Mouse (Mus musculus): ENCODE data around the gene Duox1. TPM values are rescaled to one million over a fixed set of nuclear protein-coding genes. Genes with fewer than 3 reads are reported as not detected.

Duox1 gene
- polyA plus RNA-seq, 1 experiment from 2014 or later: 0.10 TPM

DNA sequence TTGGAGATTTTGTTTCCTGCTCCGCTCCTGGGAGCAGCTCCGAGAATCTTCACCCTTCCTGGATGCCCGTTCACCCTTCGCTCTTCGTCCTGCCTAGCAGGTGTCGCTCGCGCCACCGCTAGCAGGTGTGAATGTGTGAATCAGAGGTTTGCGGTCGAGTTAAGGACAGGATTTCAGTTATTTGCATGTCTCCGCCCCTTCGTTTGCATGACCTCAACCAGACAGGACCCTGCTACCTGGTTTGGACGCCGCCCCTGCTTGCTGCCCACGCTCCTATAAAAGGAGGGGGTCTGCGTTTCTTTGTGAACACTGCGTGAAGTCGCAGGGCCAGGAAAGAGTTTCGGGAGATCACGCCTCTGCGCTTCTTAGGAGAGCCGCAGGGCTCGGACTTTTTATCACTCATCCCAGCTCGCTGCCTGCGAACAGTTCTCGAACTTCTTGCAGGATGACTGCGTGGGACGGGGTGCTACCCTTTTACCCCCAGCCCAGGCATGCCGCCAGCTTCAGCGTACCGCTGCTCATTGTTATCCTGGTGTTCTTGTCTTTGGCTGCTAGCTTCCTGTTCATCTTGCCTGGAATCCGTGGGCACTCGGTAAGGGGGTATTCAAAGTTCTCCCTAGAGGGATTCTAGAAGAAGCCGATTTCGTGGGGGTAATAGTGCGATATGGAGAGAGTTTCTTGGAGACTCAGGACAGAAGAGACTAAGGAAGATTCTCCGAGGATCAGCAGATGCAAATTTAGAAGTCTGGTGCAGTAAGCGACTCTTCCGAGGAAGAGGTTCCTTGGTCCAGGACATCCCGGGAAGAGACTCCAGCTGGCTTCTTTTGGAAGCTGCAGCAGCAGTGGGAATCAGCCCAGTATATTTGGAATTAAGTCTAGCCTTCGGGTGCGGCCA is 16.6 kb upstream of the Duox1 start, which contains the start of gene Duoxa2:
TSS of gene Duoxa2 (plus strand) at position 305 of the 895 bp plus-strand sequence.
- H3K4me1 ChIP-seq (replicated peaks; ENCODE audit: control insufficient read depth, insufficient read depth, low read length): peaks cover 2% of the 10 kb centered on the region; the same call in 1 of the 2 replicates
- DNase-seq (ENCODE audit: low spot score) (no peak), ATAC-seq (replicated peaks; ENCODE audit: low FRiP score) (no peak)
- no peaks in the 10 kb centered on the region for H3K36me3 ChIP-seq (ENCODE audit: control insufficient read depth, insufficient read depth, low read length)
- no peak within 1 kb of the TSS for H3K9ac ChIP-seq (ENCODE audit: low read depth, low read length)
- no peak within 1 kb of the TSS for H3K27ac ChIP-seq (ENCODE audit: low read depth, low read length)
- peaks cover 90% of the 10 kb centered on the region for H3K27me3 ChIP-seq (replicated peaks; ENCODE audit: control insufficient read depth, insufficient read depth, low read length)
- peak within 1 kb of the TSS; percentile 46 for H3K4me2 ChIP-seq
- WGBS: 2% methylated on average over 43 of the region's 43 CpGs
- H3K4me3 ChIP-seq (ENCODE audit: low read depth, low read length): peak within 1 kb of the TSS; percentile 8
- H3K9me3 ChIP-seq (ENCODE audit: control insufficient read depth, low read length): no peaks in the 10 kb centered on the region

DNA sequence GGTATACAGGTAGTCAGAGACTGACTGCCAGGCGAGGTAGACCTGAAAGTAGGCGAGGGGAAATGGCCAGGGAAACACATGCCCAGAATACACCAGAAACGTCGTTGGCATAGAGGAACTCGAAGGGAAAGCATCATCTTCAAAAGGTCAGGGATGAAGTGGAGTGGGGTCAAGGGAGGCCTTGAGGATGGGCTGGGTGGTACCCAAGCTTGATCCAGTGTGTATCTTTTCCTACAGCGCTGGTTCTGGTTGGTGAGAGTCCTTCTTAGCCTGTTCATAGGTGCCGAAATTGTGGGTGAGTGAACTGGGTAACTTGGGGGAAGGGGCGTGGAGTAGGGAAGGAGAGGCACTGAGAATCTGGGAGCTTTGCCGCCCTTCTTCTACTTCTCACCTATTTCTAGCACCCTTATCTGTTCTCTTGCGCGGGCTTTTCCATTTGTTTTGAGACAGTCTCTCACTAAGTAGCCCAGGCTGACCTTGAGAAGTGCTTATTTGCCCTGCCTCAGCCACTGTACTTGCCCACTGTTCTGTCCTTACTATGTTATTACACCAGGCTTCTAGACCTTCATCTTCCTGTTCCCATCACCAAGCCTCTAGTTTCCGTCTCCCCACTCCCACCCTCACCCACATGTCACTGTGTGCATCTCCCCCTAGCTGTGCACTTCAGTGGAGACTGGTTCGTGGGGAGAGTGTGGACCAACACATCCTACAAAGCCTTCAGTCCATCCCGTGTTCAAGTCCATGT is 15.4 kb upstream of the Duox1 start:
- H3K4me1 ChIP-seq (replicated peaks; ENCODE audit: control insufficient read depth, insufficient read depth, low read length): peaks cover 2% of the 10 kb centered on the region; the same call in 1 of the 2 replicates
- no peak overlapping the region for H3K4me3 ChIP-seq (ENCODE audit: low read depth, low read length)
- DNase-seq (ENCODE audit: low spot score) (no peak), ATAC-seq (replicated peaks; ENCODE audit: low FRiP score) (no peak)
- WGBS: 11% methylated on average over 14 of the region's 14 CpGs
- H3K36me3 ChIP-seq (ENCODE audit: control insufficient read depth, insufficient read depth, low read length): no peaks in the 10 kb centered on the region
- H3K27me3 ChIP-seq (replicated peaks; ENCODE audit: control insufficient read depth, insufficient read depth, low read length): peaks cover 89% of the 10 kb centered on the region
- no peak overlapping the region for H3K9ac ChIP-seq (ENCODE audit: low read depth, low read length)
- H3K9me3 ChIP-seq (ENCODE audit: control insufficient read depth, low read length): no peaks in the 10 kb centered on the region
- H3K4me2 ChIP-seq: no peak overlapping the region
- no peak overlapping the region for H3K27ac ChIP-seq (ENCODE audit: low read depth, low read length)

DNA sequence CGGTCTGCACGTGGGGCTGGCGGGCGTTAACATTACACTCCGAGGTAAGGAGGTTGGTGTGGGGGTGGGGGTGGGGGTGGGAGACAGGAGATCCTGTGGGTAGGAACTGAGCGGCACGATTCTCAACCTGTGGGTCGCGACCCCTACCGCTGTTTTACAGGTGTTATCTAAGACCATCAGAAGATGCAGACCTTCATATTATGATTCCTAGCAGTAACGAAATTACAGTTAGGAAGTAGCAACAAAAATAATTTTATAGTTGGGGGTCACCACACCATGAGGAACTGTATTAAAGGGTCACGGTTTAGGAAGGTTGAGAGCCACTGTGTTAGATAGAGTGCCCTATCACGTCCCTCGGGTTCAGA is 14.8 kb upstream of the Duox1 start:
- H3K9ac ChIP-seq (ENCODE audit: low read depth, low read length): no peak overlapping the region
- peaks cover 2% of the 10 kb centered on the region; the same call in 1 of the 2 replicates for H3K4me1 ChIP-seq (replicated peaks; ENCODE audit: control insufficient read depth, insufficient read depth, low read length)
- ATAC-seq (replicated peaks; ENCODE audit: low FRiP score) (no peak), DNase-seq (ENCODE audit: low spot score) (no peak)
- 5% methylated on average over 14 of the region's 14 CpGs for WGBS
- H3K4me2 ChIP-seq: no peak overlapping the region
- H3K4me3 ChIP-seq (ENCODE audit: low read depth, low read length): no peak overlapping the region
- peaks cover 88% of the 10 kb centered on the region for H3K27me3 ChIP-seq (replicated peaks; ENCODE audit: control insufficient read depth, insufficient read depth, low read length)
- H3K36me3 ChIP-seq (ENCODE audit: control insufficient read depth, insufficient read depth, low read length): no peaks in the 10 kb centered on the region
- H3K27ac ChIP-seq (ENCODE audit: low read depth, low read length): no peak overlapping the region
- H3K9me3 ChIP-seq (ENCODE audit: control insufficient read depth, low read length): no peaks in the 10 kb centered on the region

DNA sequence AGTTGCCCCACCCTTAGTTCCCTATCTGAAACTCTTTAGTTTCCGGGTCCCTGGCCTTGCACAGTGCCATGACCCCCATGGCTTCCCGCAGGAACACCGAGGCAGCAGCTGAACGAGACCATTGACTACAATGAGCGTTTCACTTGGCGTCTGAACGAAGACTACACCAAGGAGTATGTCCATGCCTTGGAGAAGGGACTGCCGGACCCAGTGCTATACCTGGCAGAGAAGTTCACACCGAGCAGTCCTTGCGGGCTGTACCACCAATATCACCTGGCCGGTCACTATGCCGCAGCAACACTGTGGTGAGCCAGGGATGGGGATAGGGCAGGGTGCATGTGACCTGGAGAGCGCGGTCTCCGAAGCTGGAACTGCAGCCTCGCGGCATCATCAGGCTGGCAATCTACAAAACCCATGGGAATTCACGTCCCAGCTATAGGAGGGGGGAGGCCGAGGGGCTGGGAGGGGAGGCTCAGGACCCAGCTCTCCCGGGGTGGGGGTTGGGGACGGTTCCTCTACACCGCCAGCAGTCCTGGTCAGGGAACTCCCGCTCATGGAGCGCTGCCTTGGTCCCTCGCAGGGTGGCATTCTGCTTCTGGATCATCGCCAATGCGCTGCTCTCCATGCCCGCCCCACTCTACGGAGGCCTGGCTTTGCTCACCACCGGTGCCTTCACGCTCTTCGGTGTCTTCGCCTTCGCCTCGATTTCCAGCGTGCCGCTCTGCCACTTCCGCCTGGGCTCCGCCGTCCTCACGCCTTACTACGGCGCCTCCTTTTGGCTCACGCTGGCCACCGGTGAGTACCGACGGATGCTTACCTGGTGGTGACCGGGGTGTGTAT is 14.2 kb upstream of the Duox1 start:
- DNase-seq (ENCODE audit: low spot score): peak; percentile 55
- 2% methylated on average over 48 of the region's 48 CpGs for WGBS
- no peak; the same call in 1 of the 2 replicates for ATAC-seq (replicated peaks; ENCODE audit: low FRiP score)
- H3K9ac ChIP-seq (ENCODE audit: low read depth, low read length): no peak overlapping the region
- peaks cover 88% of the 10 kb centered on the region for H3K27me3 ChIP-seq (replicated peaks; ENCODE audit: control insufficient read depth, insufficient read depth, low read length)
- no peak overlapping the region for H3K27ac ChIP-seq (ENCODE audit: low read depth, low read length)
- H3K4me1 ChIP-seq (replicated peaks; ENCODE audit: control insufficient read depth, insufficient read depth, low read length): peaks cover 2% of the 10 kb centered on the region; the same call in 1 of the 2 replicates
- peak overlapping the region; percentile 63 for H3K4me2 ChIP-seq
- peak overlapping the region; percentile 40 for H3K4me3 ChIP-seq (ENCODE audit: low read depth, low read length)
- no peaks in the 10 kb centered on the region for H3K36me3 ChIP-seq (ENCODE audit: control insufficient read depth, insufficient read depth, low read length)
- H3K9me3 ChIP-seq (ENCODE audit: control insufficient read depth, low read length): no peaks in the 10 kb centered on the region

DNA sequence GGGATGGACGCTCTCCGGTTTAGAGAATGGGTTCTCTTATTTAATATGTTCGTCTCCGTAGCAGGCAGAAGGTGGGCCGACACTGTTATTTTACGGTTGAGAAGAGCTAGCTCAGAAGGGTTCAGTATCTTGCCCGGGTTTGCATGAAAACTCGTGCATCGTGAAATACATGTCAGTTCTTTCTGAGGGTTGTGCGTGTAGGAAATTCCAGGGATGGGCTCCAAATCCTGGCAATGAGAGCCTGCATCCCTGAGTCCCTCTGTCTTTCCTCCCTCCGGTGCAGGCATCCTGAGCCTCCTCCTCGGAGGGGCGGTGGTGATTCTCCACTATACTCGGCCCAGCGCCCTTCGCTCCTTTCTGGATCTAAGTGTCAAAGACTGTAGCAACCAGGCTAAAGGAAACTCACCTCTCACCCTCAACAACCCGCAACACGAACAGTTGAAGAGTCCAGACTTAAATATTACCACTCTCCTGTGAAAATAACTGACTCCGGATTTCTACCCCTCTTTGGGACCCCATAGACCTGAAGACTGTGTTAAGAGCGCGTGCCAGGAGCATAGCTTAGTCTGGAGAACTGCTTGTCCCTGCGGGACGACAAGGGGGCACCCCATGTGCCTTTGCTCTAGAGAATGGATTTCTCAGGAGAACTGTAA is 13.4 kb upstream of the Duox1 start:
- peaks cover 88% of the 10 kb centered on the region for H3K27me3 ChIP-seq (replicated peaks; ENCODE audit: control insufficient read depth, insufficient read depth, low read length)
- H3K4me2 ChIP-seq: peak overlapping the region; percentile 63
- H3K4me3 ChIP-seq (ENCODE audit: low read depth, low read length): peak overlapping the region; percentile 40; the same call in 1 of the 2 replicates
- H3K27ac ChIP-seq (ENCODE audit: low read depth, low read length): no peak overlapping the region
- DNase-seq (ENCODE audit: low spot score) (no peak), ATAC-seq (replicated peaks; ENCODE audit: low FRiP score) (no peak; the same call in 1 of the 2 replicates)
- H3K9me3 ChIP-seq (ENCODE audit: control insufficient read depth, low read length): no peaks in the 10 kb centered on the region
- no peaks in the 10 kb centered on the region for H3K36me3 ChIP-seq (ENCODE audit: control insufficient read depth, insufficient read depth, low read length)
- no peak overlapping the region for H3K9ac ChIP-seq (ENCODE audit: low read depth, low read length)
- H3K4me1 ChIP-seq (replicated peaks; ENCODE audit: control insufficient read depth, insufficient read depth, low read length): peaks cover 2% of the 10 kb centered on the region; the same call in 1 of the 2 replicates
- 15% methylated on average over 23 of the region's 23 CpGs for WGBS

DNA sequence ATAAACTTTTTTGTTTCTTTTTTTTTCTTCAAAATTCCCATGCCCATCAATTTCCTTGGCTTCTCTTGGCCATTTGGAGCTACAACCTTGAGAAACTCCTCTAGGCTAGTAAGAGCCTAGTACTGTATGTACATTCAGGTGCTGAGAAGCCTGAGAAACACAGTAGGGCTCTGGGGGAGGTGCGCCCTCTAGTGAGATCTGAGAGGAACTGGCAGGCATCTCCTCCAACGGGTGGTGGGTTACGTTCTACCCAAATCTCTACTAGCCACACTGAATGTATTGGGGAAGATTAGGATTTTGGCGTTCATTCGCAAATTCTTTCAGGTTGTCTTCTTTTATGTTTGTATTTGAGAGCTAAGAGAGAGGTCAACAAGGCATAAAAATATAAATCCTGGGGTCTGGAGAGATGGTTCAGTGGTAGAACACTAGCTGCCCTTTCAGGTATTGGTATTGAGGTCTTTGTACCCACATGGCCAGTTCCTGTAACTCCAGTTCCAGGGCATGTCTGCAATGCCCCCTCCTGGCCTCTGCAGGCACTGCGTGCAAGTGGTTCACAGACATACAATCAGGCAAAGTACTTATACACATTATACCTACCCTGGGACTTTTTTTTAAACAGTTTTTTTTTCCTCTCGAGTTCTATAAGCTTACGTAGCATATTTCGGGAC is 12.8 kb upstream of the Duox1 start:
- H3K9me3 ChIP-seq (ENCODE audit: control insufficient read depth, low read length): no peaks in the 10 kb centered on the region
- peak; percentile 56 for DNase-seq (ENCODE audit: low spot score)
- H3K4me3 ChIP-seq (ENCODE audit: low read depth, low read length): no peak overlapping the region
- no peak overlapping the region for H3K9ac ChIP-seq (ENCODE audit: low read depth, low read length)
- H3K36me3 ChIP-seq (ENCODE audit: control insufficient read depth, insufficient read depth, low read length): no peaks in the 10 kb centered on the region
- peak; percentile 62; the same call in 1 of the 2 replicates for ATAC-seq (replicated peaks; ENCODE audit: low FRiP score)
- no peak overlapping the region for H3K27ac ChIP-seq (ENCODE audit: low read depth, low read length)
- no peak overlapping the region for H3K4me2 ChIP-seq
- 9% methylated on average over 9 of the region's 9 CpGs for WGBS
- H3K4me1 ChIP-seq (replicated peaks; ENCODE audit: control insufficient read depth, insufficient read depth, low read length): peaks cover 2% of the 10 kb centered on the region; the same call in 1 of the 2 replicates
- H3K27me3 ChIP-seq (replicated peaks; ENCODE audit: control insufficient read depth, insufficient read depth, low read length): peaks cover 88% of the 10 kb centered on the region

DNA sequence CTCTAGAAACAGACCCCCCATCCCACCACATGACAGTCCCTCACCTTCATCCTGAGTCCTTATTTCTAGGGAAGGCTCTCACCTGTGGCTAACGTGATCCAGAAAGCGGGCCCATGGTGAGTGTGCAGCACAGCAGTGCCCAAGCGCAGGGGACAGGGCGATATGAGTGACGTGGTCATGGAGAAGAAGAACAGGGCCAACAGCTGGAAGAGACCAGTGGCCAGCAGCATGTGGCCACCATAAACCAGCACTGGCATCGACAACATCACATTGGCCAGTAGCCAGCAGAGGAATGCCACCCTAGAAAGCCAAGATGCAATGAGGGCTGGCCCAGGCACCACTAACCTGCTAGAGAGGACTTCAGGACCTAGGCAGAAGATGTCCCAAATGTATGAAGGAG is 10.9 kb upstream of the Duox1 start:
- DNase-seq (ENCODE audit: low spot score) (no peak), ATAC-seq (replicated peaks; ENCODE audit: low FRiP score) (no peak)
- 84% methylated on average over 6 of the region's 6 CpGs for WGBS
- no peaks in the 10 kb centered on the region for H3K9me3 ChIP-seq (ENCODE audit: control insufficient read depth, low read length)
- H3K27me3 ChIP-seq (replicated peaks; ENCODE audit: control insufficient read depth, insufficient read depth, low read length): peaks cover 79% of the 10 kb centered on the region
- H3K4me1 ChIP-seq (replicated peaks; ENCODE audit: control insufficient read depth, insufficient read depth, low read length): peaks cover 2% of the 10 kb centered on the region; the same call in 1 of the 2 replicates
- H3K36me3 ChIP-seq (ENCODE audit: control insufficient read depth, insufficient read depth, low read length): no peaks in the 10 kb centered on the region
- no peak overlapping the region for H3K4me3 ChIP-seq (ENCODE audit: low read depth, low read length)
- no peak overlapping the region for H3K9ac ChIP-seq (ENCODE audit: low read depth, low read length)
- H3K4me2 ChIP-seq: no peak overlapping the region
- H3K27ac ChIP-seq (ENCODE audit: low read depth, low read length): no peak overlapping the region

All from liver, embryonic 11.5 days (tissue).